In genomic region chr7:96899036-96899569, GRCm38 (mm10) we compare ENCODE assay signal across 8 mouse cellular contexts. TPM values are rescaled to one million over a fixed set of nuclear protein-coding genes. Genes with fewer than 3 reads are reported as not detected.
DNase-seq lines count a peak whose midpoint lies in the region; ATAC-seq lines count a peak whose summit lies in the region.
"Had no signal": no experiment of that assay in that cellular context is flagged by ENCODE, and none has a peak within 500 bp of the region (broad histone marks: within the 10 kb centered on the region; RNA-seq: fewer than 3 reads in every experiment).

No protein-coding gene starts in this region.

- H3K4me1 ChIP-seq in embryonic facial prominence, embryonic 13.5 days, result peaks cover 19% of the 10 kb centered on the region
- H3K4me1 ChIP-seq in forebrain, embryonic 13.5 days, result peaks cover 34% of the 10 kb centered on the region
- peaks cover 38% of the 10 kb centered on the region for H3K4me1 ChIP-seq in midbrain, embryonic 13.5 days (replicated peaks)

- peak; percentile 21 for DNase-seq in kidney, postnatal 10 days
- no peak for DNase-seq in kidney, postnatal 14 days
- DNase-seq in urinary bladder, postnatal 14 days (ENCODE audit: low spot score), result no peak
- DNase-seq in adrenal gland, postnatal 4 days (ENCODE audit: low spot score in 2 of 2), result no peak

- H3K27me3 ChIP-seq in embryonic facial prominence, embryonic 13.5 days, result no peaks in the 10 kb centered on the region
- H3K27me3 ChIP-seq in forebrain, embryonic 13.5 days, result no peaks in the 10 kb centered on the region
- H3K27me3 ChIP-seq in midbrain, embryonic 13.5 days, result no peaks in the 10 kb centered on the region
- H3K27me3 ChIP-seq: Patski had no signal

- H3K4me2 ChIP-seq in embryonic facial prominence, embryonic 13.5 days, result peak overlapping the region; percentile 37
- no peak overlapping the region for H3K4me2 ChIP-seq in forebrain, embryonic 13.5 days
- no peak overlapping the region for H3K4me2 ChIP-seq in midbrain, embryonic 13.5 days (replicated peaks)

- peak overlapping the region; percentile 74 for H3K27ac ChIP-seq in embryonic facial prominence, embryonic 13.5 days
- peak overlapping the region; percentile 70 for H3K27ac ChIP-seq in forebrain, embryonic 13.5 days
- H3K27ac ChIP-seq in midbrain, embryonic 13.5 days, result peak overlapping the region; percentile 37; the same call in 1 of the 2 replicates

- H3K36me3 ChIP-seq in embryonic facial prominence, embryonic 13.5 days, result peaks cover 47% of the 10 kb centered on the region
- peaks cover 61% of the 10 kb centered on the region for H3K36me3 ChIP-seq in forebrain, embryonic 13.5 days (ENCODE audit: poor library complexity, severe bottlenecking)
- peaks cover 27% of the 10 kb centered on the region for H3K36me3 ChIP-seq in midbrain, embryonic 13.5 days

- no peak overlapping the region for H3K4me3 ChIP-seq in embryonic facial prominence, embryonic 13.5 days
- no peak overlapping the region for H3K4me3 ChIP-seq in forebrain, embryonic 13.5 days
- H3K4me3 ChIP-seq in midbrain, embryonic 13.5 days (replicated peaks), result no peak overlapping the region

- H3K9me3 ChIP-seq in embryonic facial prominence, embryonic 13.5 days, result no peaks in the 10 kb centered on the region
- H3K9me3 ChIP-seq in forebrain, embryonic 13.5 days (replicated peaks), result no peaks in the 10 kb centered on the region
- H3K9me3 ChIP-seq in midbrain, embryonic 13.5 days, result no peaks in the 10 kb centered on the region

- H3K9ac ChIP-seq in embryonic facial prominence, embryonic 13.5 days, result 0 out of 2 replicates have a peak overlapping the region, but pooled peaks have one; percentile 16
- H3K9ac ChIP-seq in forebrain, embryonic 13.5 days, result no peak overlapping the region
- H3K9ac ChIP-seq in midbrain, embryonic 13.5 days (replicated peaks), result no peak overlapping the region

- ATAC-seq in embryonic facial prominence, embryonic 13.5 days (ENCODE audit: insufficient number of reproducible peaks, insufficient read depth, low FRiP score, low TSS enrichment, low read depth), result peak; percentile 77
- ATAC-seq in forebrain, embryonic 13.5 days, result peak; percentile 77
- peak; percentile 53 for ATAC-seq in midbrain, embryonic 13.5 days
- ATAC-seq: Patski had no signal

- 27% methylated on average over 10 of the region's 10 CpGs for WGBS in embryonic facial prominence, embryonic 13.5 days
- 57% methylated on average over 10 of the region's 10 CpGs for WGBS in forebrain, embryonic 13.5 days
- 44% methylated on average over 10 of the region's 10 CpGs for WGBS in midbrain, embryonic 13.5 days

RNA-seq across cellular contexts. Expression of gene Nars2, which starts 52.2 kb away (rescaled TPM):
- 21.2 and 26.6 TPM in 2 replicates for polyA plus RNA-seq in embryonic facial prominence, embryonic 13.5 days (2015; fragmentation: Nextera tagmentation; extraction: Ambion mirVana)
- polyA plus RNA-seq in forebrain, embryonic 13.5 days (2015; fragmentation: Nextera tagmentation; extraction: Ambion mirVana), result 19.9 and 21.7 TPM in 2 replicates
- 15.6 and 19.0 TPM in 2 replicates for polyA plus RNA-seq in midbrain, embryonic 13.5 days (2015; fragmentation: Nextera tagmentation; extraction: Ambion mirVana)
- total RNA-seq in adrenal gland, postnatal 4 days (2021), result 10 to 100 TPM; 20.6 TPM
